Mouse (Mus musculus) kidney, postnatal 36 days (tissue): Measurements from ENCODE around the gene Sbk1.
"Not testable (repeated sequence)": the region's sequence is repeated elsewhere in the genome, so short reads cannot be mapped to it uniquely, and the experiment has no call there.

Source experiments
- DNase-seq, 2 experiments: peaks; one replicate each; pipeline ENCODE4 v3.0.0; 2021 to 2022; ENCODE audit warnings: mixed read lengths in 2 of 2

The Sbk1 gene

GRCm38 (mm10) chr7:126288571-126289091, 16.2 kb downstream of the Sbk1 start:
- no peak for DNase-seq

- DNase-seq = no peak
These were observed 17.0 kb downstream of the Sbk1 start for GRCm38 (mm10) chr7:126289371-126289770.

- DNase-seq = no peak
These were observed 17.5 kb downstream of the Sbk1 start for GRCm38 (mm10) chr7:126289956-126290355.

- no peak for DNase-seq
These were observed 19.5 kb downstream of the Sbk1 start for GRCm38 (mm10) chr7:126291681-126292545.

GRCm38 (mm10) chr7:126293091-126293490, 20.7 kb downstream of the Sbk1 start:
- DNase-seq = no peak

- peak; percentile 49 to 75 for DNase-seq
These were observed 25.4 kb downstream of the Sbk1 start for GRCm38 (mm10) chr7:126297579-126298460.

- DNase-seq = no peak
These were observed 26.4 kb downstream of the Sbk1 start for GRCm38 (mm10) chr7:126298856-126299255.

GRCm38 (mm10) chr7:126301831-126302230, 29.4 kb downstream of the Sbk1 start:
- not testable (repeated sequence) for DNase-seq

GRCm38 (mm10) chr7:126311822-126312221, 39.4 kb downstream of the Sbk1 start:
- DNase-seq = no peak

- DNase-seq = no peak
These were observed 40.9 kb downstream of the Sbk1 start for GRCm38 (mm10) chr7:126313309-126313708.

- no peak for DNase-seq
These were observed 41.9 kb downstream of the Sbk1 start for GRCm38 (mm10) chr7:126314273-126314672.

GRCm38 (mm10) chr7:126323729-126324128, 51.3 kb downstream of the Sbk1 start:
- DNase-seq = peak; percentile 73 to 90

- DNase-seq = no peak
These were observed 52.4 kb downstream of the Sbk1 start for GRCm38 (mm10) chr7:126324791-126325190.

- DNase-seq = not testable (repeated sequence)
These were observed 53.3 kb downstream of the Sbk1 start for GRCm38 (mm10) chr7:126325576-126326273.

- not testable (repeated sequence) for DNase-seq
These were observed 56.4 kb downstream of the Sbk1 start for GRCm38 (mm10) chr7:126328848-126329247.

- no peak for DNase-seq
These were observed 57.7 kb downstream of the Sbk1 start for GRCm38 (mm10) chr7:126329907-126330645.

- DNase-seq = no peak
These were observed 58.3 kb downstream of the Sbk1 start for GRCm38 (mm10) chr7:126330693-126331092.

GRCm38 (mm10) chr7:126332691-126333090, 60.3 kb downstream of the Sbk1 start:
- DNase-seq = no peak

GRCm38 (mm10) chr7:126335556-126335955, 63.1 kb downstream of the Sbk1 start:
- DNase-seq = peak in 1 of 2 experiments; percentile 28

GRCm38 (mm10) chr7:126338906-126339305, 66.5 kb downstream of the Sbk1 start:
- no peak for DNase-seq

GRCm38 (mm10) chr7:126339521-126339971, 67.1 kb downstream of the Sbk1 start:
- no peak for DNase-seq

- DNase-seq = peak; percentile 27 to 52
These were observed 67.8 kb downstream of the Sbk1 start for GRCm38 (mm10) chr7:126340206-126340618.
